Mouse (Mus musculus) spleen, embryonic (tissue): ENCODE data around the gene Lrtm1.

Experiments
- CTCF ChIA-PET: fragments of 350-600 bp; sonication (Branson Sonifier 250); formaldehyde crosslinking; loops from one replicate; lab custom pipeline; 2022; lab: Charles Lee

Gene Lrtm1

GRCm38 (mm10) chr14:29017883-29018282 lies at the start of gene Lrtm1:
Lrtm1 (plus strand) TSS chr14:29018208.
- CTCF ChIA-PET, result no interaction called here

DNA sequence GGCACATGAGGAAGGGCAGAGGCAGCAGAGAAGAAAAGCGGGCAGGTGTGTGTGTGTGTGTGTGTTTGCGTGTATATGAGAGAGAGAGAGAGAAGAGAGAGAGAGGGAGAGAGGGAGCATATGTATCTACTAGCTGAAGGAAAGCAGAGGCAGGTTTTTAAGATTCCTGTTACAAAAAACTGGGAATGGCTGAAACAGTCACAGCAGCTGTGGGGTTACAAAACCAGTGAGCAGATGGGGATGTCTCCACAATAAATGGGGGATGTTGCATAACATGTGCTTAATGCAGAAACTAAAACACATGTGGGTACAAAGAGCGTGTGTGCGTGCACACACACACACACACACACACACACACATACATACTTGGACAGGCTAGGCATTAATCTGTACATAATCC lies 48.8 kb upstream of the Lrtm1 start:
- CTCF ChIA-PET, result no interaction called here

- CTCF ChIA-PET, result no interaction called here
Observed at GRCm38 (mm10) chr14:28972620-28973019, 45.4 kb upstream of the Lrtm1 start.

DNA sequence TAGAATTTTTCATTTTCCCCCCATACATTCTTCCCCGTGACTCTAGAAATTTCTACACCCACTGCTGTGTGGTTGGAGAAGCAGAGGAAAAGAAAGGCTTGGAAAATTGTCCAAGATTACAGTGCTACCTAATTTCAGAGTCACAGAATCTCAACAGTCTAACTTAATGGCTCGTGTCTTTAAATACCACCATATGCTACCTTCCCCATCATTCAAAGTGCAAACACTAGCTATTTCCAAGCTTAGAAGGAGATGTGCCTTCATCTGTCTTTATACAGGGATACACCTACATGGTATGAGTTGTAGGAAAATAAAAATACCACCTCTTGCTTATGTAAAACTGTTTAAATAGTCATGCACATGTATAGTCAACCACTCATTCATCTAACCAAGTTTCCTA lies 38.8 kb upstream of the Lrtm1 start:
- CTCF ChIA-PET, result no interaction called here

- CTCF ChIA-PET, result no interaction called here
Observed at GRCm38 (mm10) chr14:28980482-28980881, 37.5 kb upstream of the Lrtm1 start.

DNA sequence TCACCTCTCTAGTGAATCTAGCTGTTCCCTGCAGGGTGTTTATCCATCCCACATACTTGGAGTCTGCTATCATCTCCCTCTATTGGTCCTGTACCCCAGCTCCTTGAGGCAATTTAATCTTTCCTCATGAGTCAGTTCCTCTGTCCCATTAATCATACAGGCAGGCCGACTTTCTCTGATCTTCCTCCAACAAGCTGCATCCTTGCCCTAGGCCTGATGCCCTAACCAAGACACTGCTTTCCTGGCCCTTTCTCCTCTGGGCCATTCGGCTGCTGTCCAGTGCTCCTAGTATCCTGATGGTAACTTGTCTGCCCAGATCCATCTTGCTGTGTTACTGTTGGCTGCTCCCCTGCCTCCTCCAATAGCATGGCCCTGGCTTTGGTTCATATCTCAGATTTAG lies 33.7 kb upstream of the Lrtm1 start:
- CTCF ChIA-PET, result no interaction called here

DNA sequence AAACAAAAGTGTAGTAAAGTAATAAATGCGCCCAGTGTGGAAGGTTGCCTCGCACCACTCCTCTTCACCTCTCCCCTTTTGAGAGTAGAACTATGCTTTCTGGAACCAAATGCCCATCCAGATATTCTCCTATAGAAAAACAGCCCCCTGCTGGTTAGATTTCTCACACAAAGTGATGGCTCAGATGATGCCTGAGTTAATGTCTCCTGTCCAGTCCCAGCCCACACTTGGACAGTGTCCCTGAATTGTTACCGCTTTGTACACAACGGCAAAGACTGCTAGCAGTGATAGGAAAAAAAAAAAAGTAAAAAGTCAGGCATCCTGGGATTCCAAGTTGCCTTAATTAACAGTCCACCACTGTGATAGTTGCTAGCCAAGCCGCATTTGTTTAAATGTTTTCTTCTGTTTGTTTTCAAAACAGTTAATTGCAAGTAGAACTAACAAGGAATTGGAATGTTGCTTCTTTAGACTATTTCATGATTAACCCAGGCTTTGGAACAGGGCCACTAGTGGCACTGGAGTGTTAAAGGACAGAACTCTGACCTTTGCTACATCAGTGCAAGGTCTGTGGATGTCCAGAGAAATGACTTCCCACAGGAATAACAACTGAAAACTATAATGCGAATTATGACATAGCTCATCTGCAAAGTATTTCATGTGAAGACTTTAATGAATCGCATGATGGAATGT lies 29.7 kb upstream of the Lrtm1 start:
- CTCF ChIA-PET, result no interaction called here

GRCm38 (mm10) chr14:28996569-28996968 lies 21.4 kb upstream of the Lrtm1 start:
- CTCF ChIA-PET, result no interaction called here

DNA sequence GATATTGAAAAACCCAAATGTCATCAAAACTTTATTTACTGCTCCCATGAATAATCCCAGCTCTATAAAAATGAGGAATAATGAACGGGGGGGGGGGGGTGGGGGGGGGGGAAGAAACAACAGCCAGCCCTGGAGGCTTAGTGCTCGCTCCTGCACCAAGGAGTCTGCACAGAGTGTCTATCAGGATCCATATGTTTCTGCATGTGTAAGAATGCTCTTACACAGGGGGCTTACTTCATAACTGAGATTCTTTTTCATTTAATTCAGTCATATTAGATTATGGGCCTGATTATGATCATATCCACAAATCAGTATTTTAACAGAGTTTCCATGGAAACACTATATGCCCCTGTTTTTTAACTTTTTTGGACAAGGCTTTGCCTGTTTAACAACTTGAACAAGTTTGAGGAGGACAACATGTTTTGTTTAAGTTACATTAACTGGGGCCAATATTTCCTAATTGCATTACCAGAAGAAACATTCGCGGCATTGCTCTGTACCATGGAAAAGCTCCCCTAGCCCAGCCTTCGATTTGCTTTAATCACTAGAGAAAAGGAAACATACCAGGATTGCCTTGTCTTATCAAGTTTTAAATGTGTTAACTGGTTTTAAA lies 12.7 kb upstream of the Lrtm1 start:
- CTCF ChIA-PET, result no interaction called here

DNA sequence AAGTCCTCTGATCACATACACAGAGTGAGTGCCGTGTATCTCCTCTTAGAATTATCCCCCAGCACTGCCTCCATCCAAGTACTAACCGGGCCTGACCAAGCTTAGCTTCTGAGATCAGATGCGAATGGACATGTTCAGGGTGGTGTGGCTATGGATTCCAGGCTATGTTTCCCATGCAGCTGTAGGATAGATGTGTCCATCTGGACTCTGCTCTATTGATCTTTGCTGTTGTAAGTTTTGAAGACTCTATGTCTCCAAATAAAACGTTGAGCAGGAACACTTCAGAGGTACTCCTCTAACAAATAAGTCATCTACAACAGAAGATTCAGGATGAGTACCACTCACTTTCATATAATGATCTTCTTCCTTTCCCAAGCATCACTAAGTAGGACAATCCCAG lies 8.4 kb upstream of the Lrtm1 start:
- CTCF ChIA-PET, result no interaction called here

DNA sequence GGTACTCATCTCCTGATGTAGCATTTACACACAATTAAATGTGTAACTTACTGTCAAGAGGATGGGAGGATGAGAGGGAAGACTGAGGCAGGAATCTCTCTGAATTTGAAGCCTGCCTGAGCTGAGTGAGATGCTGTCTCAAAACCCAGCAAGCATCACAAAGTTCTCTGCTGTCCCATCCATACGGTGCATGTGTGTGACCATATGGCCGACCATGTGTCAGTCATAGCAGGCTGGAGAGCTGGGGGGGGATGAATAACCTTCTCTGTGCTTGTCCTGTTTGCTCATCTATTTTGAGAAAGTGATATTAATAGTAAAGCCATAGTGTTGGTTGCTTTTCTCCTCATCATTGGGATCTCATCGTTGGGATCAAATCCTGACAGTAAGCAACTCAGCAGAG lies 4.8 kb upstream of the Lrtm1 start:
- CTCF ChIA-PET, result no interaction called here

- CTCF ChIA-PET, result no interaction called here
Observed at GRCm38 (mm10) chr14:29014680-29015079, 3.3 kb upstream of the Lrtm1 start.

DNA sequence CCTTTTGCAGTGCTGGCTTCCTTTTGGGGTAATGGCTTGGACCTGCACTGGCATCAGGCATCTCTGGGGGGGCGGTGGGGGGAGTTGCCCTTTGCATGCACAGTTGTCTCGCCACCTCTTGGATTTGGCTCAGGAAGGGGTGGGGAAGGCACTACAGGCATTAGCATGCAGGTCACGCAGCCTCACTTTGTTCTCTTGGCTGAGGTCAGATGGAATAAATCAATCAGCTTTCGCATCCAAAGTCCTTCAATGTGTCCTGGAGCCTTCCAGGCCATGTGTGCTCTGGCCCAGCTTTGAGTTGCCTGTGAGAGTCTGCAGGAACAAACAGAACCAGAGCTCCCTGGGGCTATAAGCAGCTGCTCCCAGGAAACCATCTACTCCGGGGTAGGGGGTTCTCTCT lies 2.1 kb upstream of the Lrtm1 start:
- CTCF ChIA-PET, result no interaction called here

GRCm38 (mm10) chr14:29018316-29019000 lies 450 bp downstream of the Lrtm1 start:
- CTCF ChIA-PET, result no interaction called here

DNA sequence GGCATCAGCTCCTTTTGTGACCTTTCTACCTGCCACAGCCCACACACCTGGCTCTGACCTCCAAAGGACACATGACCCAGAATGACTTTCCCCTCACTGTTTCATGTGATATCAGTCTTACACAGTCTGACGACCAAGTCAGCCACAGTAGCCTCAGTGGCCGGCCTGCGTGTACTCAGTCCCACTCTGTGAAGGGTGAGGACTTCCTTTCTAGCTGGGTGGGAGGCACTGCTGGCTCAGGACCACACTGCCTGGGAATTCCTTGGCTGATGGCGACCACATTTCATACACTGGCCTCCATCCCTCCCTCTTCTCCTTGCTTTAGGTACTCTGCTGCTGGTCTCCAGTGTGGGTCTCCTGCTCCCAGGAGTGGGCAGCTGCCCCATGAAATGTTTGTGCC lies 3.3 kb downstream of the Lrtm1 start:
- CTCF ChIA-PET, result no interaction called here

GRCm38 (mm10) chr14:29023246-29023645 lies 5.2 kb downstream of the Lrtm1 start:
- CTCF ChIA-PET, result no interaction called here

GRCm38 (mm10) chr14:29025335-29025734 lies 7.3 kb downstream of the Lrtm1 start:
- CTCF ChIA-PET, result no interaction called here

GRCm38 (mm10) chr14:29027276-29027675 lies 9.3 kb downstream of the Lrtm1 start:
- CTCF ChIA-PET, result no interaction called here

- CTCF ChIA-PET, result no interaction called here
Observed at GRCm38 (mm10) chr14:29028391-29029106, 10.5 kb downstream of the Lrtm1 start.

GRCm38 (mm10) chr14:29029107-29029469 lies 11.1 kb downstream of the Lrtm1 start:
- CTCF ChIA-PET, result no interaction called here

GRCm38 (mm10) chr14:29029896-29030420 lies 11.9 kb downstream of the Lrtm1 start:
- CTCF ChIA-PET, result no interaction called here

DNA sequence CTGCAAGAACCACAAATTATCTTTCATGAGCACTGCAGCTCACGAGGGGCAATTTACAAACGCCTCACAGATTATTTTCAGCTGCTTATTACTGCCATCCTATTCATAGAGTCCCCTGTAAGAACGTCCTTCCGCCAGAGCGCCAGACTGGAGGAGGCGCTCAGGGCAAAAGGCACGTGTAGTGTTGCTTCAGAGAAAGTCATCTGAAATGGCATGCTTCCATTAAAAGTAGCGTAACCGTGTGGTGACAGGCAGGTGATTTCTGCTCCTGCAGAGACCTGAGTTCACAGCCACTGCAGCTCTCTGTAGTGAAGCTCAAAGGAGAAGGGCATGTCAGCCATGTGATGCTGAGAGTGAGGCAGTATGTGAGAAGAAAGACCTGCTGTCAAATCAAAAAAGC lies 12.5 kb downstream of the Lrtm1 start:
- CTCF ChIA-PET, result no interaction called here
